Mouse (Mus musculus): ENCODE results near the gene Fam83g. TPM values are rescaled to one million over a fixed set of nuclear protein-coding genes. Genes with fewer than 3 reads are reported as not detected.

The Fam83g gene
- polyA plus RNA-seq, 1 experiment from 2014 or later, result 0.50 TPM

DNA sequence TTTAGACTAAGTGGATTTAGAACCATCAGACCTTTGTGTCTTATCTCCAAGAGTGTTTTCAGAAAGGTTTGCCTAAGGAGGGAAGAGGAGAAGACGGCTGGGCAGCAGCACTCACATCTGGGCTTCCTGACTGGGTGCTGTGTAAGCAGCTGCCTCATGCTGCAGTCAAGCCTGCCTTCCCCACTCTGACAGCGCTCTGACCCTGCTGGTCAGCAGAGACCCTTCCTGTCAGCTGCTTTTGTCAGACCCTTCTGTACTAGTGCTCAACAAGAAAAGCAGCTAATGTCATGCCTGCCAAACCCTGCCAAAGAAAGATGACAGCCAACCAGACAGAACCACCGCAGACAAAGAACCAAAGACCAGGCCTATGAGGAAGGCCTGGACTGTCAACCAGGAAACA, 59.9 kb downstream of the Fam83g start:
- H3K4me2 ChIP-seq (replicated peaks), result no peak overlapping the region
- 0 out of 2 replicates have a peak overlapping the region, but pooled peaks have one; percentile 6 for H3K9ac ChIP-seq (replicated peaks)
- H3K27me3 ChIP-seq, result no peaks in the 10 kb centered on the region
- no peak overlapping the region for H3K27ac ChIP-seq (replicated peaks)
- no peak for ATAC-seq (ENCODE audit: low FRiP score, low read depth)
- no peak overlapping the region for H3K4me3 ChIP-seq
- H3K36me3 ChIP-seq, result peaks cover 89% of the 10 kb centered on the region
- H3K4me1 ChIP-seq, result no peaks in the 10 kb centered on the region
- WGBS, result 63% methylated on average over 3 of the region's 3 CpGs
- no peaks in the 10 kb centered on the region for H3K9me3 ChIP-seq

DNA sequence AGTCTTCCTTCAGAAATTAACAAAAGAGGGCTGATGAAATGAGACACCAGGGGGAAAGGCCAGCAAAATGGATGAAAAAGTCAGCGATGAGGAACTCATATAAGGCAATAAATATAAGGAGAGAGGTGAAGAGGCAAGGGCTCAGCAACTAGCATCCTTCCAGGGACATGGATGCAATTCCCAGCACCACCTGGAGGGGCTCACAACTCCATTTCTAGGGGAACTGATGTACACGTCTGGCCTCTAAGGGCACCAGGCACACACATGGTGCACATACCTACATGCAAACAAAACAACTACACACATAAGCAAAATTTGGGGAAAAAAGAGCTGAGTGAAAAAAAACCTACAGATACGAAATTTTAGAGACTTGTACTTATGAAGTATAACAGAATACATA, 60.6 kb downstream of the Fam83g start:
- Histone ChIP-seq H3K27me3 (no peaks in the 10 kb centered on the region), H3K27ac (replicated peaks) (no peak overlapping the region), H3K4me2 (replicated peaks) (no peak overlapping the region), H3K9ac (replicated peaks) (no peak overlapping the region), H3K9me3 (no peaks in the 10 kb centered on the region), H3K36me3 (peaks cover 88% of the 10 kb centered on the region), H3K4me1 (no peaks in the 10 kb centered on the region), H3K4me3 (no peak overlapping the region)
- 68% methylated on average over 3 of the region's 3 CpGs for WGBS
- ATAC-seq (ENCODE audit: low FRiP score, low read depth), result no peak

GRCm38 (mm10) chr11:61745781-61746180, 61.9 kb downstream of the Fam83g start:
- no peak overlapping the region for H3K27ac ChIP-seq (replicated peaks)
- no peak overlapping the region for H3K9ac ChIP-seq (replicated peaks)
- WGBS, result 92% methylated on average over 9 of the region's 9 CpGs
- H3K36me3 ChIP-seq, result peaks cover 85% of the 10 kb centered on the region
- no peaks in the 10 kb centered on the region for H3K9me3 ChIP-seq
- no peaks in the 10 kb centered on the region for H3K4me1 ChIP-seq
- no peaks in the 10 kb centered on the region for H3K27me3 ChIP-seq
- no peak overlapping the region for H3K4me2 ChIP-seq (replicated peaks)
- ATAC-seq (ENCODE audit: low FRiP score, low read depth), result no peak
- H3K4me3 ChIP-seq, result no peak overlapping the region

DNA sequence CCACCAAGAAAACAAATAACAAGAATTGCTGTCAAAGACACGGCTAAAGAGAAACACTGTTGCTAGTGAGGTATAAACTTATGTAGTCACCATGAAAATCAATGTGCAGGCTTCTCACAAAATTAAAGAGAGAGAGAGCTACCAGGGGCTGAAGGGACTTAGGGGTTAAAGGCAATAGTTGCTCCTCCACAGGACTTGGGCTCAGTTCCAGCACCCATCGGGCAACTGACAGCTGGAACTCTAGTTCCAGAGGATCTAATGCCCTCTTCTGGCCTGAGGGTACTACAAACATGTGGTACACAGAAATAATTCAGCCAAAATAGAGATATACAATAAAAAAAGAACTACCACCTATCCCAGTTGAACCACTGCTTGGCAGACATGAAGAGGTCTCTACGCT, 63.3 kb downstream of the Fam83g start:
- Histone ChIP-seq H3K9ac (replicated peaks) (no peak overlapping the region), H3K4me2 (replicated peaks) (no peak overlapping the region), H3K9me3 (no peaks in the 10 kb centered on the region), H3K27me3 (no peaks in the 10 kb centered on the region), H3K36me3 (peaks cover 85% of the 10 kb centered on the region), H3K27ac (replicated peaks) (no peak overlapping the region), H3K4me3 (no peak overlapping the region), H3K4me1 (no peaks in the 10 kb centered on the region)
- 88% methylated on average over 3 of the region's 3 CpGs for WGBS
- ATAC-seq (ENCODE audit: low FRiP score, low read depth), result no peak

- H3K4me2 ChIP-seq (replicated peaks), result no peak overlapping the region
- no peak for ATAC-seq (ENCODE audit: low FRiP score, low read depth)
- H3K27ac ChIP-seq (replicated peaks), result no peak overlapping the region
- no peaks in the 10 kb centered on the region for H3K9me3 ChIP-seq
- WGBS, result 76% methylated on average over 5 of the region's 5 CpGs
- no peak overlapping the region for H3K4me3 ChIP-seq
- H3K27me3 ChIP-seq, result no peaks in the 10 kb centered on the region
- peaks cover 86% of the 10 kb centered on the region for H3K36me3 ChIP-seq
- H3K9ac ChIP-seq (replicated peaks), result no peak overlapping the region
- no peaks in the 10 kb centered on the region for H3K4me1 ChIP-seq
These were observed 67.7 kb downstream of the Fam83g start for GRCm38 (mm10) chr11:61751612-61752011.

- H3K4me2 ChIP-seq (replicated peaks), result no peak overlapping the region
- no peak overlapping the region for H3K4me3 ChIP-seq
- peaks cover 47% of the 10 kb centered on the region for H3K36me3 ChIP-seq
- ATAC-seq (ENCODE audit: low FRiP score, low read depth), result no peak
- no peak overlapping the region for H3K9ac ChIP-seq (replicated peaks)
- peaks cover 6% of the 10 kb centered on the region for H3K4me1 ChIP-seq
- H3K9me3 ChIP-seq, result no peaks in the 10 kb centered on the region
- no peaks in the 10 kb centered on the region for H3K27me3 ChIP-seq
- WGBS, result 85% methylated on average over 2 of the region's 2 CpGs
- no peak overlapping the region for H3K27ac ChIP-seq (replicated peaks)
These were observed 73.3 kb downstream of the Fam83g start for GRCm38 (mm10) chr11:61757151-61757550.

Other genes with a start within 250 kb of the Fam83g start
- gene Rnf112, start 230.0 kb upstream of the Fam83g start, polyA plus RNA-seq (2016; fragmentation: Nextera tagmentation; extraction: Ambion mirVana), result 4.8 and 6.6 TPM in 2 replicates
- gene Mfap4, start 198.7 kb upstream of the Fam83g start, polyA plus RNA-seq (2016; fragmentation: Nextera tagmentation; extraction: Ambion mirVana), result 61.5 and 83.2 TPM in 2 replicates
- gene Mapk7, start 189.7 kb upstream of the Fam83g start, polyA plus RNA-seq (2016; fragmentation: Nextera tagmentation; extraction: Ambion mirVana), result 94.2 and 100 TPM in 2 replicates
- gene B9d1, start 178.9 kb upstream of the Fam83g start, polyA plus RNA-seq (2016; fragmentation: Nextera tagmentation; extraction: Ambion mirVana), result 33.2 and 37.8 TPM in 2 replicates
- gene Epn2, start 104.4 kb upstream of the Fam83g start, polyA plus RNA-seq (2016; fragmentation: Nextera tagmentation; extraction: Ambion mirVana), result 34.3 and 39.0 TPM in 2 replicates
- gene Grap, start 30.8 kb upstream of the Fam83g start, polyA plus RNA-seq (2016; fragmentation: Nextera tagmentation; extraction: Ambion mirVana), result 7.8 and 8.4 TPM in 2 replicates
- not detected in 2 replicates for gene Slc5a10, start 36.7 kb downstream of the Fam83g start, polyA plus RNA-seq (2016; fragmentation: Nextera tagmentation; extraction: Ambion mirVana)
- 58.5 and 61.3 TPM in 2 replicates for gene Prpsap2, start 78.0 kb downstream of the Fam83g start, polyA plus RNA-seq (2016; fragmentation: Nextera tagmentation; extraction: Ambion mirVana)
- 40.0 and 43.7 TPM in 2 replicates for gene Ulk2, start 171.0 kb downstream of the Fam83g start, polyA plus RNA-seq (2016; fragmentation: Nextera tagmentation; extraction: Ambion mirVana)
- gene Akap10, start 246.2 kb downstream of the Fam83g start, polyA plus RNA-seq (2016; fragmentation: Nextera tagmentation; extraction: Ambion mirVana), result 18.7 and 19.0 TPM in 2 replicates